Mouse (Mus musculus): Measurements from ENCODE around the gene Cts6. TPM values are rescaled to one million over a fixed set of nuclear protein-coding genes. Genes with fewer than 3 reads are reported as not detected.
"Not testable (repeated sequence)": the region's sequence is repeated elsewhere in the genome, so short reads cannot be mapped to it uniquely, and the experiment has no call there.

The Cts6 gene
- polyA plus RNA-seq (2012; rRNA removed) (not detected in 2 replicates), polyA plus RNA-seq (2014; fragmentation: Nextera tagmentation; extraction: Ambion mirVana) (not detected in 2 replicates)

- H3K36me3 ChIP-seq (ENCODE audit: control insufficient read depth, insufficient read depth, low read length) = no peaks in the 10 kb centered on the region
- H3K4me2 ChIP-seq (replicated peaks; ENCODE audit: low read depth, low read length, severe bottlenecking) = no peak within 1 kb of the TSS
- no peak for ATAC-seq (ENCODE audit: low FRiP score, low read depth)
- H3K27ac ChIP-seq (replicated peaks; ENCODE audit: low read depth, low read length) = no peak within 1 kb of the TSS
- 90% methylated on average over 3 of the region's 3 CpGs for WGBS
- peaks cover 17% of the 10 kb centered on the region; the same call in 1 of the 2 replicates for H3K9me3 ChIP-seq (ENCODE audit: control insufficient read depth, low read length)
- no peak for TF ChIP-seq POLR2A (IDR thresholded peaks at IDR 0.05; ENCODE audit: borderline replicate concordance, extremely low read depth, insufficient read depth, insufficient read length)
- no peaks in the 10 kb centered on the region for H3K27me3 ChIP-seq (ENCODE audit: control insufficient read depth, insufficient read depth, low read length)
- no peak within 1 kb of the TSS for H3K4me3 ChIP-seq (replicated peaks; ENCODE audit: low read length)
- no peak within 1 kb of the TSS for H3K9ac ChIP-seq (ENCODE audit: low read depth, low read length, severe bottlenecking)
- DNase-seq (ENCODE audit: low spot score) = no peak
- H3K4me1 ChIP-seq (ENCODE audit: control insufficient read depth, insufficient read depth, low read length) = no peaks in the 10 kb centered on the region
Measured at GRCm38 (mm10) chr13:61203310-61203709, at the start of gene Cts6. Gene Cts6 (minus strand): TSS chr13:61203410.

GRCm38 (mm10) chr13:61241076-61241947 lies 38.1 kb upstream of the Cts6 start:
- no peak for TF ChIP-seq POLR2A (IDR thresholded peaks at IDR 0.05; ENCODE audit: borderline replicate concordance, extremely low read depth, insufficient read depth, insufficient read length)
- H3K36me3 ChIP-seq (ENCODE audit: control insufficient read depth, insufficient read depth, low read length) = no peaks in the 10 kb centered on the region
- peak; percentile 18 for DNase-seq (ENCODE audit: low spot score)

GRCm38 (mm10) chr13:61185151-61185933 lies 17.9 kb downstream of the Cts6 start:
- not testable (repeated sequence) for H3K27ac ChIP-seq (replicated peaks; ENCODE audit: low read depth, low read length); H3K4me1 ChIP-seq (ENCODE audit: control insufficient read depth, insufficient read depth, low read length); H3K27me3 ChIP-seq (ENCODE audit: control insufficient read depth, insufficient read depth, low read length); ATAC-seq (ENCODE audit: low FRiP score, low read depth); H3K9me3 ChIP-seq (ENCODE audit: control insufficient read depth, low read length); H3K36me3 ChIP-seq (ENCODE audit: control insufficient read depth, insufficient read depth, low read length); DNase-seq (ENCODE audit: low spot score); H3K4me2 ChIP-seq (replicated peaks; ENCODE audit: low read depth, low read length, severe bottlenecking); H3K4me3 ChIP-seq (replicated peaks; ENCODE audit: low read length); H3K9ac ChIP-seq (ENCODE audit: low read depth, low read length, severe bottlenecking)
- WGBS = 76% methylated on average over 5 of the region's 5 CpGs

More at GRCm38 (mm10) chr13:61241076-61241947, 38.1 kb upstream of the Cts6 start:
- Histone ChIP-seq H3K9me3 (ENCODE audit: control insufficient read depth, low read length) (no peaks in the 10 kb centered on the region), H3K9ac (ENCODE audit: low read depth, low read length, severe bottlenecking) (no peak overlapping the region), H3K4me2 (replicated peaks; ENCODE audit: low read depth, low read length, severe bottlenecking) (no peak overlapping the region), H3K4me1 (ENCODE audit: control insufficient read depth, insufficient read depth, low read length) (no peaks in the 10 kb centered on the region), H3K27ac (replicated peaks; ENCODE audit: low read depth, low read length) (no peak overlapping the region), H3K27me3 (ENCODE audit: control insufficient read depth, insufficient read depth, low read length) (no peaks in the 10 kb centered on the region), H3K4me3 (replicated peaks; ENCODE audit: low read length) (no peak overlapping the region)
- 55% methylated on average over 13 of the region's 13 CpGs for WGBS
- ATAC-seq (ENCODE audit: low FRiP score, low read depth) = no peak

- Histone ChIP-seq H3K36me3 (ENCODE audit: control insufficient read depth, insufficient read depth, low read length) (no peaks in the 10 kb centered on the region), H3K4me2 (replicated peaks; ENCODE audit: low read depth, low read length, severe bottlenecking) (no peak overlapping the region), H3K9me3 (ENCODE audit: control insufficient read depth, low read length) (peaks cover 22% of the 10 kb centered on the region; the same call in 1 of the 2 replicates), H3K27ac (replicated peaks; ENCODE audit: low read depth, low read length) (no peak overlapping the region), H3K4me3 (replicated peaks; ENCODE audit: low read length) (no peak overlapping the region), H3K9ac (ENCODE audit: low read depth, low read length, severe bottlenecking) (no peak overlapping the region), H3K27me3 (ENCODE audit: control insufficient read depth, insufficient read depth, low read length) (no peaks in the 10 kb centered on the region), H3K4me1 (ENCODE audit: control insufficient read depth, insufficient read depth, low read length) (no peaks in the 10 kb centered on the region)
- no peak for DNase-seq (ENCODE audit: low spot score)
- no peak for TF ChIP-seq POLR2A (IDR thresholded peaks at IDR 0.05; ENCODE audit: borderline replicate concordance, extremely low read depth, insufficient read depth, insufficient read length)
- no peak for ATAC-seq (ENCODE audit: low FRiP score, low read depth)
- WGBS = 85% methylated on average over 4 of the region's 4 CpGs
Measured at GRCm38 (mm10) chr13:61164622-61165021, 38.6 kb downstream of the Cts6 start.

GRCm38 (mm10) chr13:61164156-61164555 lies 39.1 kb downstream of the Cts6 start, which contains the start of gene Ctsr:
Gene Ctsr (minus strand): TSS chr13:61164256.
- H3K4me2 ChIP-seq (replicated peaks; ENCODE audit: low read depth, low read length, severe bottlenecking) = no peak within 1 kb of the TSS
- no peak for TF ChIP-seq POLR2A (IDR thresholded peaks at IDR 0.05; ENCODE audit: borderline replicate concordance, extremely low read depth, insufficient read depth, insufficient read length)
- no peak for ATAC-seq (ENCODE audit: low FRiP score, low read depth)
- no peak within 1 kb of the TSS for H3K9ac ChIP-seq (ENCODE audit: low read depth, low read length, severe bottlenecking)
- peaks cover 18% of the 10 kb centered on the region; the same call in 1 of the 2 replicates for H3K9me3 ChIP-seq (ENCODE audit: control insufficient read depth, low read length)
- H3K4me3 ChIP-seq (replicated peaks; ENCODE audit: low read length) = no peak within 1 kb of the TSS
- H3K27me3 ChIP-seq (ENCODE audit: control insufficient read depth, insufficient read depth, low read length) = no peaks in the 10 kb centered on the region
- no peak for DNase-seq (ENCODE audit: low spot score)
- 73% methylated on average over 1 of the region's 1 CpGs for WGBS
- H3K27ac ChIP-seq (replicated peaks; ENCODE audit: low read depth, low read length) = no peak within 1 kb of the TSS
- H3K4me1 ChIP-seq (ENCODE audit: control insufficient read depth, insufficient read depth, low read length) = no peaks in the 10 kb centered on the region
- H3K36me3 ChIP-seq (ENCODE audit: control insufficient read depth, insufficient read depth, low read length) = no peaks in the 10 kb centered on the region

Other genes with a start within 250 kb of the Cts6 start
- 1.1 and 1.3 TPM in 2 replicates for gene Ctsj, start 197.5 kb downstream of the Cts6 start, polyA plus RNA-seq (2012; rRNA removed)
- gene Ctsj, start 197.5 kb downstream of the Cts6 start, polyA plus RNA-seq (2014; fragmentation: Nextera tagmentation; extraction: Ambion mirVana) = not detected in 2 replicates
- gene Ctsq, start 162.8 kb downstream of the Cts6 start, polyA plus RNA-seq (2012; rRNA removed) = not detected in 2 replicates
- not detected in 2 replicates for gene Ctsq, start 162.8 kb downstream of the Cts6 start, polyA plus RNA-seq (2014; fragmentation: Nextera tagmentation; extraction: Ambion mirVana)
- gene Ctsr, start 39.2 kb downstream of the Cts6 start, polyA plus RNA-seq (2012; rRNA removed) = 0.06 and 0.16 TPM in 2 replicates
- not detected in 2 replicates for gene Ctsr, start 39.2 kb downstream of the Cts6 start, polyA plus RNA-seq (2014; fragmentation: Nextera tagmentation; extraction: Ambion mirVana)
- gene Cts8, start 51.9 kb upstream of the Cts6 start, polyA plus RNA-seq (2012; rRNA removed) = not detected in 2 replicates
- not detected in 2 replicates for gene Cts8, start 51.9 kb upstream of the Cts6 start, polyA plus RNA-seq (2014; fragmentation: Nextera tagmentation; extraction: Ambion mirVana)
- not detected in 2 replicates for gene Gm49398, start 85.4 kb upstream of the Cts6 start, polyA plus RNA-seq (2012; rRNA removed)
- gene Gm49398, start 85.4 kb upstream of the Cts6 start, polyA plus RNA-seq (2014; fragmentation: Nextera tagmentation; extraction: Ambion mirVana) = not detected in 2 replicates
- not detected in 2 replicates for gene Cts7, start 154.8 kb upstream of the Cts6 start, polyA plus RNA-seq (2012; rRNA removed)
- not detected in 2 replicates for gene Cts7, start 154.8 kb upstream of the Cts6 start, polyA plus RNA-seq (2014; fragmentation: Nextera tagmentation; extraction: Ambion mirVana)